Mouse (Mus musculus): ENCODE measurements at regions not wholly inside any gene's neighbourhood (a gene's known extent, or its start where the extent isn't known, plus 50 kb on each side); places are given as distances from the start of the nearest gene placed in this dataset.

DNA sequence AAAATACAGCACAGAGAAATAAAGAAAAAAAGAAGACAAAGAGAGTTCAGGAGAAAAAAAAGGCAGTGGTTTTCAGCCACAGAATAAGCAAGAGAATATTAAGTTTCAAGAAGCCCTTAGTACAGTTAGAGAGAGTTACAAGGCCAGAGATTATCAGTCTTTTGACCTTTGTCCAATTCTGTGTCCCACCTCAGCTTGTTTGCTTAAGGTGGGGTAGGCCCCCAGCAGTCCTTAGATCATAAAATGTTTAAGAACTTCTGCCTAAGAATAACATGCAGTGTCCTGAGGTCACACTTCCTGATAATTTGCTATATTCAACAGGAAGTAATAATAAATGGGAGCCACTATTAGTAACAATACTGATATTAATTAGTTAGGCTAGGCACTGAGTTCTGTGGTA lies 53.6 kb upstream of the Ptgdr start:
- no peak for TF ChIP-seq CTCF (IDR thresholded peaks at IDR 0.05; ENCODE audit: low read depth)
- TF ChIP-seq EP300 (optimal IDR thresholded peaks at IDR 0.05): no peak

Data from stomach, postnatal 0 days (tissue).